Mouse (Mus musculus): ENCODE data around the gene Rin1. TPM values are rescaled to one million over a fixed set of nuclear protein-coding genes. Genes with fewer than 3 reads are reported as not detected.

Gene Rin1
- total and polyA plus RNA-seq, 3 experiments, result 1.2 to 3.0 (median 1.8) TPM

DNA sequence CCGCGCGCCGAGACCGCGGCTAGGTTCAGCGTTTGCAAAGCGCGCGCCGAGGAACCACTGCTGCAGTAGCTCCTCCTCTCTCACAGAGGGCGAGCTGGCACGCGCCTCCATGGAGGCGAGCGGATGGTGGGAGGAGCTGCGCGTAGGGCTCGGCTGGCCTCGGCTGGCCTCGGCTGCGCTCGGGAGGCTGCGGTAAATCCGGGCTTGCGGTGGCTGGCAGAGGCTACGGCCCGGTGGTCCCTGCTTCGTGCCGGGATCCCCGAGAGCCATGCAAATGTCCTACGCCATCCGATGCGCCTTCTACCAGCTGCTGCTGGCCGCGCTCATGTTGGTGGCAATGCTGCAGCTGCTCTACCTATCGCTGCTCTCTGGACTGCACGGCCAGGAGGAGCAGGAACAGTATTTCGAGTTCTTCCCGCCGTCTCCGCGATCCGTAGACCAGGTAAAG is 11.5 kb upstream of the Rin1 start, which contains the start of the genes B4gat1 and AC124502.3:
Gene B4gat1 (plus strand): TSS at position 118 of the 448 bp plus-strand sequence.
Gene AC124502.3 (plus strand): TSS at position 183 of the 448 bp plus-strand sequence.
- TF ChIP-seq CTCF (IDR thresholded peaks at IDR 0.05) (peak; percentile 64), POLR2A (IDR thresholded peaks at IDR 0.05; ENCODE audit: insufficient read depth, low read depth, low read length) (peak; percentile 63), EP300 (IDR thresholded peaks at IDR 0.05; ENCODE audit: insufficient read depth, low read depth, low read length) (no peak)

DNA sequence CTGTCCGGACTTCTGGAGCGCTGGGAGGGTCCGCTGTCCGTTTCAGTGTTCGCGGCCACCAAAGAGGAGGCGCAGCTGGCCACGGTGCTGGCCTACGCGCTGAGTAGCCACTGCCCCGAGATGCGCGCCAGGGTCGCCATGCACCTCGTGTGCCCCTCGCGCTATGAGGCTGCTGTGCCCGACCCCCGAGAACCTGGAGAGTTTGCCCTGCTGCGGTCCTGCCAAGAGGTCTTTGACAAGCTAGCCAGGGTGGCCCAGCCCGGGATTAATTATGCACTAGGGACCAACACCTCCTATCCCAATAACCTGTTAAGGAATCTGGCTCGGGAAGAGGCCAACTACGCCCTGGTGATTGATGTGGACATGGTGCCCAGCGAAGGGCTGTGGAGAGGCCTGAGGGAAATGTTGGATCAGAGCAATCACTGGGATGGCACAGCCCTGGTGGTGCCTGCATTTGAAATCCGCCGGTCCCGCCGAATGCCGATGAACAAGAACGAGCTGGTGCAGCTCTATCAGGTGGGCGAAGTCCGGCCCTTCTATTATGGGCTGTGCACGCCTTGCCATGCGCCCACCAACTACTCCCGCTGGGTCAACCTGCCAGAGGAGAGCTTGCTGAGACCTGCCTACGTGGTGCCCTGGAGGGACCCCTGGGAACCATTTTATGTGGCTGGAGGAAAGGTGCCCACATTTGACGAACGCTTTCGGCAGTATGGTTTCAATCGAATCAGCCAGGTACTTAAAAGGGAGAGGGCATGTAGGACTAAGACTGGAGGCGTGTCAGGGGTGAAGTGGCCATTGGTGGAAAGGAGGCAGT is 10.8 kb upstream of the Rin1 start:
- no peak for TF ChIP-seq CTCF (IDR thresholded peaks at IDR 0.05)
- TF ChIP-seq EP300 (IDR thresholded peaks at IDR 0.05; ENCODE audit: insufficient read depth, low read depth, low read length), result no peak
- no peak for TF ChIP-seq POLR2A (IDR thresholded peaks at IDR 0.05; ENCODE audit: insufficient read depth, low read depth, low read length)
- Histone ChIP-seq H3K9ac (ENCODE audit: low read depth, low read length) (peak overlapping the region; percentile 94), H3K4me3 (peak overlapping the region; percentile 79), H3K27ac (peak overlapping the region; percentile 88), H3K4me1 (ENCODE audit: control insufficient read depth, insufficient read depth, low read length) (peaks cover 12% of the 10 kb centered on the region), H3K79me2 (replicated peaks; ENCODE audit: control insufficient read depth, insufficient read depth, low read length) (no peaks in the 10 kb centered on the region), H3K36me3 (ENCODE audit: control insufficient read depth, insufficient read depth, low read length) (no peaks in the 10 kb centered on the region), H3K27me3 (ENCODE audit: control insufficient read depth, insufficient read depth, low read length) (no peaks in the 10 kb centered on the region)
- DNase-seq, result no peak
- 13% methylated on average over 41 of the region's 41 CpGs for WGBS
- intact Hi-C loops (cut with DNase I), result loop anchor here (5.0 kb wide), 1 partner anchor 48 kb away; the partner anchor contains the start of genes Tmem151a and Yif1a

More for the DNA sequence above, 11.5 kb upstream of the Rin1 start, which contains the start of the genes B4gat1 and AC124502.3:
- intact Hi-C loops (cut with DNase I), result loop anchor here (5.0 kb wide), 1 partner anchor 49 kb away; the partner anchor contains the start of genes Tmem151a and Yif1a
- Histone ChIP-seq H3K79me2 (replicated peaks; ENCODE audit: control insufficient read depth, insufficient read depth, low read length) (no peaks in the 10 kb centered on the region), H3K9ac (ENCODE audit: low read depth, low read length) (peak within 1 kb of the TSS; percentile 94), H3K27ac (peak within 1 kb of the TSS; percentile 88), H3K4me3 (peak within 1 kb of the TSS; percentile 79), H3K4me1 (ENCODE audit: control insufficient read depth, insufficient read depth, low read length) (peaks cover 12% of the 10 kb centered on the region), H3K27me3 (ENCODE audit: control insufficient read depth, insufficient read depth, low read length) (no peaks in the 10 kb centered on the region), H3K36me3 (ENCODE audit: control insufficient read depth, insufficient read depth, low read length) (no peaks in the 10 kb centered on the region)
- peak; percentile 92 for DNase-seq
- under 1% methylated on average over 44 of the region's 44 CpGs for WGBS

DNA sequence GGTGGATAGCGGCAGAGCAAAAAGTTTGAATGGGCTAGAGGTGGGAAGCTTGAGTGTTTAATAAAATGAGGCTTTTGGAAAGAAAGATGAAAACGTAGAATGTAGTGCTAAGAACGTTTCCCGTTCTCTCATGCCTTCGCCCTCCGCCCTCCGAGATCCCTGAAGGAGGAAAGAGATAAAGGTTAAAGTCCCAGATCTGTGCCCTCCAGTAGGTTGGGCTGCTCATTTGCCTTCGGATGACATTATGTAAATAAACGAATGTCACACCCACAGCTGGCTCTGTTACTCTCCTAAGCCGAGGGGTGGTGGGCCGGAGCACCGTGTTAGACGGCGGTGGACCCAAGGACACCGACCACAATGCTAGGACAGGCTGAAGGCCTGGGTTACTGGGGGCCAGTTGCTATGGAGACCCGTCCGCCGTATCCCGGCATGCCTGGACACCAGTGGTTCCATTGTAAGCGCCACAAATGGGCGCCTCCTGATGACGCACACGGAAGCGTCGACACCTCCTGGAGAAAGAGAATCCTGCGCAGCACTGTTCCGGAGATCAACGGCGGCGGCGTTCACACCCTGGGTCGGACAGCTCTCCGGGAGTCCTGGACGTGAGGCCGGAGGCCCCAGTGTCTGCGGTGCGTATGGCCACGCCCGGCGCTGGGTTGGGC is 9.3 kb upstream of the Rin1 start, which contains the start of gene Brms1:
Gene Brms1 (plus strand): TSS at position 493 of the 662 bp plus-strand sequence.
- 3% methylated on average over 40 of the region's 40 CpGs for WGBS
- intact Hi-C loops (cut with DNase I), result no loop called here
- Histone ChIP-seq H3K4me1 (ENCODE audit: control insufficient read depth, insufficient read depth, low read length) (peaks cover 12% of the 10 kb centered on the region), H3K36me3 (ENCODE audit: control insufficient read depth, insufficient read depth, low read length) (no peaks in the 10 kb centered on the region), H3K27ac (peak within 1 kb of the TSS; percentile 76), H3K4me3 (peak within 1 kb of the TSS; percentile 65), H3K27me3 (ENCODE audit: control insufficient read depth, insufficient read depth, low read length) (no peaks in the 10 kb centered on the region), H3K79me2 (replicated peaks; ENCODE audit: control insufficient read depth, insufficient read depth, low read length) (no peaks in the 10 kb centered on the region), H3K9ac (ENCODE audit: low read depth, low read length) (peak within 1 kb of the TSS; percentile 73)
- TF ChIP-seq POLR2A (IDR thresholded peaks at IDR 0.05; ENCODE audit: insufficient read depth, low read depth, low read length) (peak; percentile 84), CTCF (IDR thresholded peaks at IDR 0.05) (peak; percentile 12; the same call in 1 of the 2 replicates), EP300 (IDR thresholded peaks at IDR 0.05; ENCODE audit: insufficient read depth, low read depth, low read length) (peak; percentile 82)
- DNase-seq, result peak; percentile 91 to 93

DNA sequence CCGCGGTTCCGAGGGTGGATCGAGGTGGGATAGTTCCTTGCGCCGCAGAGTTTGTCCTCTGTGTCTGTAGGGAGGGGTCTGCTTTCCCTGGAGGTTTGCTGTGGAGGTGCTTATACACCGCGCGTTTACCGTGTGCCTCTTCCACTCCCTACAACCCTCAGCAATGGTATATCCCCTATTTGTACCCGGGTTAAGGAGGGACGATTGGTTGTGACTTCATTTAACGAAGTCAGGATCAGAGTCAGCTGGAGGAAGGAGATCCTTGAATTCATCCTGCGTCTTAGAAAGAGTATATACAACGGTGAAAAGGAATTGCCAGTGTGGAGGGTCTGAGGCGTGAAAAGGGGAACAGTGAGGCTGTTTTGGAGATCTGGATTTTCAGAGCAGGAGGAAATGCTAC is 8.7 kb upstream of the Rin1 start:
- TF ChIP-seq EP300 (IDR thresholded peaks at IDR 0.05; ENCODE audit: insufficient read depth, low read depth, low read length) (no peak), CTCF (IDR thresholded peaks at IDR 0.05) (no peak), POLR2A (IDR thresholded peaks at IDR 0.05; ENCODE audit: insufficient read depth, low read depth, low read length) (no peak)
- peak overlapping the region; percentile 73 for H3K9ac ChIP-seq (ENCODE audit: low read depth, low read length)
- no peaks in the 10 kb centered on the region for H3K79me2 ChIP-seq (replicated peaks; ENCODE audit: control insufficient read depth, insufficient read depth, low read length)
- H3K27me3 ChIP-seq (ENCODE audit: control insufficient read depth, insufficient read depth, low read length), result no peaks in the 10 kb centered on the region
- H3K4me3 ChIP-seq, result peak overlapping the region; percentile 65
- H3K36me3 ChIP-seq (ENCODE audit: control insufficient read depth, insufficient read depth, low read length), result no peaks in the 10 kb centered on the region
- H3K27ac ChIP-seq, result peak overlapping the region; percentile 76
- intact Hi-C loops (cut with DNase I), result no loop called here
- no peak for DNase-seq
- WGBS, result 2% methylated on average over 16 of the region's 16 CpGs
- H3K4me1 ChIP-seq (ENCODE audit: control insufficient read depth, insufficient read depth, low read length), result peaks cover 12% of the 10 kb centered on the region

DNA sequence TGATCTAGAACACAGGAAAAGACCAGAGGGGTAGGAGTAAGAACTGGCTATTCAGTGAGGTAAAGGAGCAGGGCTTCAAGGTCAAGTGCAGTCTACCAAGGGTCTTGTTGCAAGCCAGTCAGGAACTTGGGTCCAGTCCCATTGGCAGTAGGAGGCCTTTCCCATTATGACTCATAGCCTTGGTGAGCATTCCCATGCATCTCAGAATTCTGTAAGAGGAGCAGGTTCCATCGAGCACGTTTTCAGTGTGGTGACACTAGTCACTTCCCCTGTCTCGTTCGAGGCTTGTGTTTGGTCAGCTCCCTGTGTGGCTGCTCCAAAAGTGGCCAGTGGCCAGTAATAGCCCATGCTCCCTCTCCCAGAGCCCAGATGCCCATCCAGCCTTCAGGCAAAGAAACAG is 4.8 kb upstream of the Rin1 start:
- DNase-seq, result no peak
- no peaks in the 10 kb centered on the region for H3K36me3 ChIP-seq (ENCODE audit: control insufficient read depth, insufficient read depth, low read length)
- H3K27ac ChIP-seq, result no peak overlapping the region
- 50% methylated on average over 4 of the region's 4 CpGs for WGBS
- H3K4me1 ChIP-seq (ENCODE audit: control insufficient read depth, insufficient read depth, low read length), result peaks cover 5% of the 10 kb centered on the region; the same call in 1 of the 2 replicates
- H3K27me3 ChIP-seq (ENCODE audit: control insufficient read depth, insufficient read depth, low read length), result no peaks in the 10 kb centered on the region
- no peak overlapping the region for H3K9ac ChIP-seq (ENCODE audit: low read depth, low read length)
- no peaks in the 10 kb centered on the region for H3K79me2 ChIP-seq (replicated peaks; ENCODE audit: control insufficient read depth, insufficient read depth, low read length)
- no peak overlapping the region for H3K4me3 ChIP-seq
- TF ChIP-seq CTCF (IDR thresholded peaks at IDR 0.05) (no peak), EP300 (IDR thresholded peaks at IDR 0.05; ENCODE audit: insufficient read depth, low read depth, low read length) (no peak), POLR2A (IDR thresholded peaks at IDR 0.05; ENCODE audit: insufficient read depth, low read depth, low read length) (no peak)
- intact Hi-C loops (cut with DNase I), result no loop called here

Measured in heart, adult 2 months (tissue).